Mouse (Mus musculus) B cell, adult 62 days (primary cell): ENCODE results near the gene Tardbp. TPM values are rescaled to one million over a fixed set of nuclear protein-coding genes. Genes with fewer than 3 reads are reported as not detected.

Experiments used
- total RNA-seq: library from RNA; stranded (reverse); gene quantifications from 4 replicates; pipeline ENCODE4 v1.2.4, GENCODE M21; 2023

The Tardbp gene
- 342 to 373 TPM (median 346 TPM) in 4 replicates for total RNA-seq

DNA sequence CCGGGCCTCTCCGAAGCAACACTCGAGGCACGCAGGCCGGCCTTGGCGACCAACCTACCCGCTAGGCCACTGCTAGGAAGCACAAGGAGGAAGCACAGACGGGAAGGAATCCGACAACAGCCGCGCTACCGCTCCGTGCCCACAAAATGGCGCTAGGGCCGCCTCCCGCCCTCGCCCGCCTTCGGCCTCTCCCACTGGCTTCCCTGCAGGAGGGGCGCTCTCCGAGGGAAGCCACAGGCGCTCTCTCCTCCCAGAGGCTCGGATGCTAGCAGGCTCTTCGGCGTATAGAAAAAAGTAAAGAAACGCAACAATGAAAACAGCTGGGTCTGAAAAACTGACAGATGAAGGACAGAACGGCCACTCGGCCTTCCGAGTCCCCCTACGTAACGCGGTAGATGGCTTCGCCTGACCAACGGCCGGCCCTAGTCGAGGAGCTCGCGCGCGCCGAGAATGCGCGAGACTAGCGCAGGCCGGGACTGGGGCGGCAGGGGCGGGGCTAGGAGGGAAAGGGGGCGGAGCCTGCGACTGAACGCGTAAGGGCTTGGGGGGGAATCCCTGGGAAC, at the start of gene Tardbp:
Gene Tardbp, minus strand, starts transcription at position 397 of the 563 bp plus-strand sequence.

DNA sequence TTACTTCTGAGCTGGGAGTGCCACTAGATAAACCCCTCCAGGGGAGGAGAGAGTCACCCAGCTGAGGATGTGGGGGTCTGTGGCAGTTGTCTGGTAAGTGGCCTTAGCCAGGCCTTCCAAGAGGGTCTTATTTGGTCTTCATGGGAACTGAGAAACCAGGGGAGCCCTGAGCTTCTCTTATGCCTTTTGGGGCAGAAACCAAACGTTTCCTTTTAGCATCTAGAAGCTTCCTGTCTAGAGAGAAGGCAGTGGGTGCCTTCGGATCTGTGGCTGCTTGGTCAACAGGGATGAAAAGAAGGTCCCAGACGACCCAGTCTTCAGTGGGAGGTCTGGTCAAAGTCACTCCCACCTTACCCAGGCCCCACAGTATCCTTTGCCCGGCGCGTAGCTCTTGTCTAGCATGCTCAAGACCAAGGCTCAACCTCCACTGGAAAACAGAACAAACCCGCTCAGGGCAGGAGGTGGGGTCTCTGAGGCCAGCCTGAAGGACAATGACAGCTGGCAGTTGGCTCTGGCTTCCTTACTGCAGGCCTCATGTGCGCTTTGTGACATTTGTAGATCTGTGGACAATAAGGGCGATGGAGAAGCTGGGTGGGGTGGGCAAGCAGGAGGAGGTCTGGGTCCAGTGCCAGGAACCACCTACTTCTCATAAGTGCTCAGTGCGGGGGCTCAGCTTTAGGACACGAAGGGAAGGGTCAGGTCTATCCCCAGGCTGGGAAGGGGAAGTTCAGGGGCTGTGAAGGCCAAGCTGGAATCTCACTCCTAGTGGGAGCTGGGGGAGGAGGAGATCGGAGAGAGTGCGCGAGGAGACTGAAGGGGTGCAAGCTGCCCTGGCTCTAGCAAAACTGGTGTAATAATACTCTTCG, 16.7 kb upstream of the Tardbp start, which contains the start of gene Gm572:
Gene Gm572, plus strand, starts transcription at position 27 of the 866 bp plus-strand sequence.

DNA sequence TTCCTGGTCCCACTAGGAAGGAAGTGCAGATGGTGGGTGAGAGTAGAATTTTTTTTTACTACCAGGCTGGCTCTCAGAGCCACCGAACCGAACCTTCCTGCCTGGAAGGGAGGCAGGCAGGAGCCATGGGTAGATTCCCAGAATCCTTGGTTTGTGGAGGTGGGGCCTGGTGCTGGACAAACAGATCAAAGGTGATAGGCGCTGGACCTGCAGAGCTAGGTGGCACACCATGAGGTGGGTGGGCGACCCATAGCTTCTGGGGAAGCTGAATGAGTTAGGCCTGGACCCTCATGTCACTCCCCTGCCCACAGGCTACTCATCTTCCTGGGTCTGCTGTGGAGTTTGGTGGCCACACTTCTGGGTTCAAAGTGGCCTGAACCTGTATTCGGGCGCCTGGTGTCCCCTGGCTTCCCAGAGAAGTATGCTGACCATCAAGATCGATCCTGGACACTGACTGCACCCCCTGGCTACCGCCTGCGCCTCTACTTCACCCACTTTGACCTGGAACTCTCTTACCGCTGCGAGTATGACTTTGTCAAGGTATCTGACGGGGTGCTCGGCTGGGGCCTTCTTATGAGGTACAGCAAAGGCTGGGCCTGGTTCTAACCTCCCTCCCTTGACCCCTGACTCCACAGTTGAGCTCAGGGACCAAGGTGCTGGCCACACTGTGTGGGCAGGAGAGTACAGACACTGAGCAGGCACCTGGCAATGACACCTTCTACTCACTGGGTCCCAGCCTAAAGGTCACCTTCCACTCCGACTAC, 24.3 kb downstream of the Tardbp start, which contains the start of gene Masp2:
Gene Masp2, plus strand, starts transcription at position 198 of the 764 bp plus-strand sequence.

DNA sequence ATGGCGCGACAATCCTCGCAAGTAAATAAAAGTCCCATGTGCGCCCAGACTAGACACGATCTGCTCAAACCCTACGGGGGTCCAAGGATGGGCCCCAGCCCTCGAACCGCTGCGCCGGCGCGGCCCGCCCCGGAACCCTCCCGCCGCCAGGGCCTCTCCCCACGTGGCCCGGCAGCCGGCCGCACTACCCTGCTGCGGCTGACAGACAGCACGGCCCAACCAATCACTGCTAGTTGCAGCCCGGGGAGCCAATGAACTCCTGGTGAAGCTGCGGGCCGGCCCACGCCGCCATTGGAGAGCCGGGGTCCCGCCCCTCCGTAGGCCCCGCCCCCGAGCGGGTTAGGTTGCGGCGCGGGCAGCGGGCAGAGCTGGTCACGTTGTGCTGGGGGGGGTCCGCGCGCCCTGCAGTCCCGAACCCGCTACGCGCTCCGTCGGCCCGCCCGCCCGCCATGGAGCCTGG, 35.6 kb downstream of the Tardbp start, which contains the start of gene Srm:
Gene Srm, plus strand, starts transcription at position 333 of the 460 bp plus-strand sequence.

Other genes with a start within 250 kb of the Tardbp start
- gene Ubiad1, start 182.2 kb downstream of the Tardbp start, total RNA-seq, result 8.4 to 9.0 TPM (median 8.8 TPM) in 4 replicates
- 44.6 to 52.2 TPM (median 47.7 TPM) in 4 replicates for gene Mtor, start 178.4 kb downstream of the Tardbp start, total RNA-seq
- gene Angptl7, start 126.6 kb downstream of the Tardbp start, total RNA-seq, result 0.25 TPM in 1 of 4 replicates, not detected in the others
- 100 to 109 TPM (median 104 TPM) in 4 replicates for gene Exosc10, start 68.6 kb downstream of the Tardbp start, total RNA-seq
- gene Srm, start 35.5 kb downstream of the Tardbp start, total RNA-seq, result 24.6 to 31.1 TPM (median 25.7 TPM) in 4 replicates
- gene Masp2, start 24.5 kb downstream of the Tardbp start, total RNA-seq, result 0.51 to 1.5 TPM (median 0.69 TPM) in 4 replicates
- gene Gm572, start 16.3 kb upstream of the Tardbp start, total RNA-seq, result not detected in 4 replicates
- gene Casz1, start 177.4 kb upstream of the Tardbp start, total RNA-seq, result 32.8 to 37.5 TPM (median 36.3 TPM) in 4 replicates